Mouse (Mus musculus) spleen, postnatal 10 days (tissue): Measurements from ENCODE around the gene Gimap9.
"Not testable (repeated sequence)": the region's sequence is repeated elsewhere in the genome, so short reads cannot be mapped to it uniquely, and the experiment has no call there.

Source experiments
- DNase-seq, 2 experiments: peaks; one replicate each; pipeline ENCODE4 v3.0.0; 2021 to 2022; ENCODE audit warnings: low spot score in 2 of 2

Gimap9 gene

DNA sequence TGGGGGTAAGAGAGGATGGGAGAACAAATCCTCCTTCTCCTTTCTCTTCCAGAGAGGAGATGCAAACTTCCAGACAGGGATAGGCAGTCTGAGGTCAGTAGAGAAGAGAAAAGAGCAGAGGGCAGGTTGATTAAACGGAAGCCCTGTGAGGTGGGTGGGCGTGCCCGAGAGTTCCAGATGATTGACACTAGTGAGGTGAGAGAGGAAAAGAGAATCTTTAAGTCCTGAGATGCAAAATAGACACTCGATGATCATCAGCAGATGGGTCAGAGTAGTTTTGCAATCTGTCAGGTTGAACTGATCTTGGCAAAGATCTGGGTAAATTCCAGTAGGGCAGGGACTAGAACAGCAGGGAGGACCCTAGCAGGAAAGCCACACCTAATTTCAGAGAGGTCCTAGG is 11.2 kb upstream of the Gimap9 start:
- DNase-seq, result no peak

DNA sequence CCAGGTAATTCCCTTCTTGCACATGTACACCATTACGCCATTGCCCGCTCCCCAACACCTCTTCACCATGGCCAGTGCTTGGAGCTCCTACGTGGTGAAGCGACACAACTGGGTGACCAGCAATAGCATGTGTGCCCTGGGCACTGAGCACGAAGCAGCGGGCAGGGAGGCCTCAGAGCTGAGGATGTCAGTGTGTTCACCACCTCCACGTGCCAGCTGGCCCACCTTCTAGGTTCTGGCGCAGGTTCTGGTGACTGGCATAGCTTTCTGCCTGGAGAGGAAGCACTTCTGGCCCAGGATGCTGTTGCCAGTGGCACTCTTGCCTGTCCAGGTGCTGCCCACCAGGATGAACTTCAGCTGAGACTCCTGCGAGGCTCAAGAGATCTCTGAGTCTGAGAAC is 10.5 kb upstream of the Gimap9 start:
- no peak for DNase-seq

DNA sequence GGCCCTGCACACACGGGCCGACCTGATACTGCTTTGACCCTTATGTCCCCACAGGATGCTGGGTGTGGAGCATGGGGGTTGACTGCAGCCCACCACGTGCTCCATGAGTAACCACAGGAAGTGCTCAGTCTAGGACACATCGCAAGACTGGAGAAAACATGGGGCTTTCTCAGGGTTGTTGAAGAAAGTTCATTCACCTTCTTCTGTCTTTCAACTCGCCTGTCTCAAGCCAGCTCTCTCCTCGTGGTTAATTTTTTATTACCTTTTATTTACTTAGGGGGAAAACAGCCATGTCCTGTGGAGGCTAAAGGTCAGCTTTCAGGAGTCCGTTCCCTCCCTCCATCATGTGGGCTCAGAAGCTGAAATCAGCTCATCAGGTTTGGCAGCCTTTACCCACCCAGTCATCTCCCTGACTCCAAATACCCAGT is 9.8 kb upstream of the Gimap9 start:
- DNase-seq, result no peak

DNA sequence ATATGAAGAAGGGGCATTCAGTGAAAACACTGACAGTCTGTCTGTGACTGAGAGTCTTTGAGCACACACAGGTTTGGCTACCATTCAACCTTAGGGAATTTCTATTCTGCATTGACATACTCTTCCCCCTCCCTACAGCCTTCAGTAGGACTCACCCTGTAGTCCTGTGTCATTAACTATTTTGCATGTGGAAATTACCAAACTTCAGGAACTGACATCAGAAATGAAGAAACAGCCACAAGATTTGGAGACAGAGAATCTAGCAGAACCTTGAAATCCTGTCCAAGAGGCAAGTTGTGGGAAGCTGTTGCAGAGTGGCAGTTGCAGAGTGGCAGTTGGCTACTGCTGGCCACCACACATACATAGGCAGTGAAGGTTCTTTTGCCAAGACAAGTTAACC is 7.9 kb upstream of the Gimap9 start:
- DNase-seq, result no peak

DNA sequence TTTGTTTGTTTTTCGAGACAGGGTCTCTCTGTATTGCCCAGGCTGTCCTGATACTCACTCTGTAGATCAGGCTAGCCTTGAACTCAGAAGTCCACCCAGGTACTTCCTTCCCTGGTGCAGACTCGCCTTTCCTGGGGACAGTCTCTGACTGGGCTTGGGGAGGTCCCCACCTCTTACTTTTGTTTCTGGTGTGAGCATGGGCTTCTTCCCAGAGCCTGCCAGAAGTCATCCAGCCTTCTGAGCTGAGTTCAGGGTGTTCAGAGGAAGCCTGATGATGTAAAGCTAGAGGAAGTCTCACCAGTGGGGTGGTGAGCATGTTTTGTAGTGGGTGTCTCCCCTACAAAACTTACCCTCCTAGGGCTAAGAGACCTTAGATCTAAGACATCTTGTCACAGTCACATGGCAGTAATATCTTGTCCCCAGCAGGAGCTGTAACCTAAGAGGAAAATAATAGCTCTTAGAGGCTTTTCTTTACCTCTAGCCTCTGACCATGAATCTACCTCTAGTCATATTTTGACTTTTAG is 6.4 kb upstream of the Gimap9 start:
- no peak for DNase-seq

DNA sequence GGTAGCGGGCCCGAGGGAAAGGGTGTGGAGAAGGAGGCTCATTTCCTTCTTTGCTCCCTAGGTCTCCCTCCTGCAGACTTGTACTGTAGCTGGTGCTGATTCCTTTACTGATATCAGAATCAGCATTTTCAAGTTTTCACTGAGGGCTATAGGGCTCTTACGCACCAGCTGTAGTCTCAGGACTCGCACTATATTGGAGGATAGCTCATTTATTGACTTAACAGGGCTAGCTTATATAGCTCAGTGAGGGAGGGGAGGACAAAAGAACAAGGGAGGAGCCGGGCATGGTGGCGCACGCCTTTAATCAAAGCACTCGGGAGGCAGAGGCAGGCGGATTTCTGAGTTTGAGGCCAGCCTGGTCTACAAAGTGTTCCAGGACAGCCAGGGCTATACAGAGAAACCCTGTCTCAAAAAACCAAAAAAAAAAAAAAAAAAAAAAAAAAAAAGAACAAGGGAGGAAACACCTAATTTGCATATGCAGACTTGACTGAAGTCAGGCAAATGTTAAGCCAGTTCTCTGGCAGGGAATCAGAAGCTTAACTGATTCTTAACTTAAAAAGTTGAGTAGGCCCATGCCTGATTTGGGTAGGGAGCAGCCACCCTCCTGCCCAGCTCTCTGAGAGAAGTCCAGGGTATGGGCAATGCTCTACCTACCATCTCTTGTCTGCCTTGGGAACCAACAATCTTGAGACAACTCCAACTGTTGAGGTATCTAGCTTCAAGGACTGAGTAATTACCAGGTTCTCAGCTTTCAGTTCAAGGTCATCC is 1.5 kb upstream of the Gimap9 start:
- DNase-seq, result no peak

DNA sequence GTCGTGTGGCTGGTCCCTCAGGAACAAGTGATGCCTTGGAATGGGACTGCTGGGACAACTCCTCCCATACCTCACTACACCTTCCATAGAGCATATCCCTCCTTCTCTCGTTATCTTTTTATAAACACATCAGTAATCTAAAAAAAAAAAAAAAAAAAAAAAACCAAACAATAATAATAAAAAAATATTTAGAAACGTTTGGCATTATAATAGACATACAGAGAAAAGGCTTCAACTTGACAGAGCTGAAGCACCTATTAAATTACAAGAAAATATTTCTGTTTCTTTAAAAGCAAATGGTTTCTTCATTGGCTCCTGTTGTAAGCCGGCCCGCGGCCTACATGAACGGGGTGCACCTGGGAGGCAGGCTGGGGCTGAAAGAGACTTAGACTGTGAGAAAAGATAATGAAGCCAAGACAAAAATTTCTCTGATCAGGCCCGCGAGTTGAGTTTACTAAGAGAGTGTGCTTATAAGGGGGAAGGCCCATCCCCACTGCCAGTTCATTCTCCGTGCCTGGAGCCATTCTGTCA is 464 bp upstream of the Gimap9 start:
- no peak for DNase-seq

DNA sequence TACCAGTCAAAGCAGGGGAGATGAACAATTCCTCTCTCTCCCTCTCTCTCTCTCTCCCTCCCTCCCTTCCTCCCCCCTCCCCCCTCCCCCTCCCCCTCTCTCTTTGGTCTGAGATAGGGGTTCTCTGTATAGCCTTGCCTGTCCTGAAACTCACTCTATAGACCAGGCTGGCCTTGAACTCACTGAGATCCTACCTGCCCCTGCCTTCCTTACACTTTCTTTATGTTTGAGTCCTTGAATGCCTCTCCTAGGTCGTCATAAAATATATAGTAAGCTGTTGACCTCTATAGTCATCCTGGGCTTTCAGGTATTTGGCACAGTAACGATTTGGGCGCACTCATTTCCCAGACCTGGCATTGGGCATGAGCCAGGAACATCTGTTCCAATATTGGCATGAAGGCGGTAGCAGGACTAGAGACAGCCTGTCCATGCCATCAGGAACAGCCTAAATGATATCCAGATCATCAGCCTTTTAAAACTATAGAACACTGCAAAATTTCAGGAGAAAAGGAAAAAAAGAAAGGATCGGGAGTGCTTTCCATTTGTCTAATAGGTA is 1.0 kb downstream of the Gimap9 start:
- no peak for DNase-seq

DNA sequence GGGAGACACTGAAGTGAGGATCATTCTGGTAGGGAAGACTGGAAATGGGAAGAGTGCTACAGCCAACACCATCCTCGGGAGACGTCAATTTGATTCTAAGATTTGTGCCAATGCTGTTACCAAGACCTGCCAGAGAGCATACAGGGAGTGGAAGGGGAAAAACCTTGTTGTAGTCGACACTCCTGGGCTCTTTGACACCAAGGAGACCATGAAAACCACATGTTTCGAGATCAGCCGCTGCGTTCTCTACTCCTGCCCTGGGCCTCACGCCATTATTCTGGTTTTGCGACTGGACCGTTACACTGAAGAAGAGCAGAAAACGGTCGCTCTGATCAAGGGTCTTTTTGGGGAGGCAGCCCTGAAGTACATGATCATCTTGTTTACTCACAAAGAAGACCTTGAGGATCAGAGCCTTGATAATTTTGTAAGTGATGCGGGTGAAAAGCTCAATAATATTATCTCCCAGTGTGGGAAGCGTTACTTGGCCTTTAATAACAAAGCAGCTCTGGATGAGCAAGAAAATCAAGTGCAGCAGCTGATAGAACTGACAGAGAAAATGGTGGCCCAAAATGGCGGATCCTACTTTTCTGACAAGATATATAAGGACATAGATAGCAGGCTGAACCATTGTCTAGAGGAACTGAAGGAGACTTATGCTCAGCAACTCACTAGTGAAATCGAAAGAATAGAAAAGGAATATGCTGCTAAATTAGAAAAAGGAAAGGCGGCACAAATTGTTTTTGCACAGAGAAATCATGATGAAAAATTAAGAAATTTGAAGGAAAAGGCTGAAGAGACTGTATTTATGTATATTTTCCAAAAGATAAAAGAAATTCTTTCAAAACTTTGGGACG is 1.8 kb downstream of the Gimap9 start:
- no peak for DNase-seq

DNA sequence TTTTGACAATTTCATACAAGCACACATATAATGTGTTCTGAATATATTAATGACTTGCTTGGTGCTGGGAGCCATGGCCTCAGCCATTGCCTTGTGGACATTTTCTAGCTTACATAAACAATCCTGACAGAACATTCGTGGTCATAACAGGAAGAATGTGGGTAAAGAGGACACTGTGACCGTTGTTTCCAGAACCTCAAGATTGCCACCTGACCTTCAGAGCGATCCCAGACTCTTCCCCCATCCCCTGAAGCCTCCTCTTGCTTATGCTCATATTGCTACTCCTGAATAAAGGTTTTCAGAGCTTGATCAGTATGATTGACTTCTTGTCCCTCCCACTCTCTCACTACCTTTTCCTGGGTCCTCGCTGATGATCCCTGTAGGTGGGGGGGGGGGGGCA is 2.5 kb downstream of the Gimap9 start:
- DNase-seq, result no peak

DNA sequence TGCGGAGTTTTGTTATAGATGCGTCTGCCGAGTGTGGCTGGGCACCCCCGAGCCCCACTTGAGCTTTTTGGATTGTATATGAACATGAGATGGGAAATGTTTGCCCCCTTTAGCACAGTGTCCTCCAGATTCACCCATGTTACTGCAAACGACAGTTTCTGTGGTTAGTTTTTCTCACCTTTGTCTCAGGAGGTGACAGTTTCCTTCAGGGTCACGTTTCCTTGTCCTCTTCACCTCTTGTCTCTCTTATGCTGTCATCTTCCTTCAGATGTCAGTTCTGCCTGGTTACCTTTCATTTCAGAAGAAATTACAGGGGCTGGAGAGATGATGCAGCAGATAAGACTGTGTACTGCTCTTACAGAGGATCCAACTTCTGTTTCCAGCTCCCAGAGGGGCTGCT is 3.8 kb downstream of the Gimap9 start:
- DNase-seq, result no peak

DNA sequence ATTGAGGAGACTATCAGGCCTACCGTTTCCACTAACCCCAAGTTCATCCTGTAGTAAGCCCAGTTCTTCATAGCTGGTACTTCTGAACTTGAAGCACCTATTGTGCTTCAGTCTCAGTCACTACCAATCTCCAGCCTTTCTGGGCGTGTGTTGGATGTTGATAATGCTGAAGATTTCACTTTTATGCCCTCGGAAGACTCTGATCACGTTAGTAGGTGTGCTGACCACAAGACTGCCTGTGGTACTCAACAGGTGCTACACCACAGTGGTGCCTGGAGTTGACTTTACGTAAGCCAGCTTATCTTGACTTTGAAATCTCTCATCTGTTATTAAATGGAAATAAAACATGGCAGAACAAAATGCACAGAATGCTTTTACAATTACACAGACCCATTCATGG is 4.5 kb downstream of the Gimap9 start:
- DNase-seq, result no peak

DNA sequence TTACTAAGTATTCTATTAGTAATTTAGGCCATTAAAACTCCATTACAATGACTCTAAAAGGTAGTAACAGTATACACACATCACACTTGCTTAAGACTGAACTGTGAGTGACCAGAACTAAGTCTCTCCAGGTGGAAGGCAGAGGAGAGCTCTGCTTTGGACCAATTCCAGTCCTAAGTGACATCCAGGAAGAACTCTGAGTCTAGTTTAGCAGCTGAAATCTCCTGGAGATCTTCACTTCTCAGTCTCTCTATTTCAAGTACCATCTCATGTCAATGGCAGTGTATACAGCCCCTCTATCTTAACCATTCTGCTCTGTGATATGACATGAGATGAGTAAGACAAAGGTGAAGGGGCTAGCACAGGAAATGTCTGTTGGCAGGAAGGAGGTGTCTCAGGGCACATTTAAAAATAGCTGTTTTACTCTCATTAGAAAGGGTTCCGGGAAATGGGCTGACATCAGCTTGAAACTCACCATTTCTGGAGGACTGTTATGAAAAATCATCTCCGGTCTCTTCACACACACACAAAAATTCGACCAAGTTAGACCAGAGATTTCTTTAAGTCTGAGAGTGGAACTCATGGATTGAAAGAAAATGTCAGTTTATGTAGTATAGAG is 5.7 kb downstream of the Gimap9 start:
- no peak for DNase-seq

DNA sequence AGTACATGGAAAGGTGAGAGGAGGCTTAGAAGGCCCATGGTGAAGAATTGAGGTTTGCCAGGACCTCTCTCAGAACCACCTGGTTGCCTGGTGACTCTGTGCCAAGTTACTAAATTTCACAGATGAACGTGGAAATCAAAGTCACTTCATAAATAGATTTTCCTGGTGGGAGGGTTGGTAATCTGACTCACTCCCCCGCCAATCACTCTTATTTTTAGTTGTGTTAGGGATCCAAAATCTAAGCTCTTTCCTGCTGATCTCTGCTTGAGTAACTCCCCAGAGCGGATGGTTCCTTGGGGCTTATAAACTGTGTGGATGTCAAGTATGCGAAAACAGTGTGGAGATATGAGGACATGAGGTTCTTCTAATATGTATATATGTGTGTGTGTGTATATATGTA is 6.3 kb downstream of the Gimap9 start:
- DNase-seq, result no peak

DNA sequence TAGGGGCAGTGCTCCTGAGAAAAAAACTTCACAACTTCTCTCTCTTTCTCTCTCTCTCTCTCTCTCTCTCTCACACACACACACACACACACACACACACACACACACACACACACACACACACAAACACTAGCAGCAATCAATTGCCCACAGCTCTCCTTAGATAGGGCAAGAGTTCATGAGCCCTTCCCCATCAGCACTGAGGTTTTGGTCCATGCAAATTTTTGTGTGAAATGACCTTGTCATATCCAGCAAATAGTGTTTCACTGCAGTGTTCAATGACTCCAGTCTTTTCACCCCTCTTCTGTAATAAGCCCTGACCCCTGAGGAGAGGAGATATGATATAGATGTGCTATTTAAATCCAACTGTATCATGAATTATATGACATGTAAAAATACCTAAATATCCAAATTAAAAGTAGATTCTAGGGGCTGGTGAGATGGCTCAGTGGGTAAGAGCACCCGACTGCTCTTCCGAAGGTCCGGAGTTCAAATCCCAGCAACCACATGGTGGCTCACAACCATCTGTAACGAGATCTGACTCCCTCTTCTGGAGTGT is 7.4 kb downstream of the Gimap9 start:
- DNase-seq, result not testable (repeated sequence)

DNA sequence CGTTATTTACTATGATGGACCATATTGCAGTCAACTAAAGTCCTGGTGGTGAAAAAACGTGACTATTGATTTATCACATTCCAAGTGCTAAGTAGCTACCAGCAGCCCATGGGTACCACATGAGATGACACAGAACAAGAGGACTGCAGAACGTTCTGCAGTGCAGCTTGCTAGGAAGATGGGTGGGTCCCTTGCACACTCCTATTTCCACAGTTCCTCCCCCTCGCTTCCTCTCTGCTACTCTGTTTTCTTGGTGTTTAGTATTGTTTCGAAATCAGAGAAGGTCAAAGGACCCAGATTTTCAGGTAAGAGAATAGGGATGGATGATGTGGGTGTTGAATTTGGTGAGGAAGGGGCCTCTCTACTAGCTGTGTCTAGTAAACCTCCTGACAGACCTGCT is 8.4 kb downstream of the Gimap9 start, which contains the start of gene Gimap4:
Gimap4 (plus strand) TSS at position 231 of the 400 bp plus-strand sequence.
- DNase-seq, result no peak

DNA sequence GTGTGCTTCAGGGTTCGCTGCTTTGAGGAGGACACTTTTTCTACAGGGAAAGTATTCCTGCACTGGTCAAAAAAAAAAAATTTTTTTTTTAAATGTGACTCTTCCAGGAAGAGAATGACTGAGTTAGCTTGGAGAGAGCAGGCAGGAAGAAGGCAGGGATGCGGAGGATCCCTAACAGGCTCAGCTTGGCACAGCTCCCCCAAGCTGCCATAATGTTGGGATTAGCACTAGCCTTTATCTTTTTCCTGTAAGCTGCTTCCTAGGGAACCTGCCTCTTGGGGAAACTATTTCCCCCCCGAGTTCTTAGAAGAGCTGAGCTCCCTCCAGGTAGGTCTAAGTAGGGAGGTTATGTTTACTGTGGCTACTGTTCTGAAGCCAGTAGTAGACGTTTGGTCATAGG is 8.9 kb downstream of the Gimap9 start:
- no peak for DNase-seq

DNA sequence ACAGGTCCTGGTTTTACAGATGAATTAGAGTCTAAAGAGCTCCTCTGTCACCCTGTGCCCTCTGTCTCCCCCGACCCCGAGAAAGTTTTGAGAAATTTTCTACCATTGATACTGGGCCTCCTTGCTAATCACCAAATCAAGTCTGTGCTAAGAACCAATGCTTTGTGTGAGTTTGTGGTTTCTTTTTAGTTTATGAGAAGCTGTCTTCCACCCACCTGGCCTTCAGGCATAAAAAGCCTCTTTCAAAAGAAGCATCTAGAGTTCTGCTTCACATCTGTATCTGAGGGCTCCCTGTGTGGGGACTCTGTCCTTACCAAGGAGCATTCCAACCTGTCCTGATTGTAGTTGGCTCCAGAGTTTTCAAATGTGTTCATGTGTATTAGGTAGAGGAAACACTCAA is 9.3 kb downstream of the Gimap9 start:
- DNase-seq, result no peak

DNA sequence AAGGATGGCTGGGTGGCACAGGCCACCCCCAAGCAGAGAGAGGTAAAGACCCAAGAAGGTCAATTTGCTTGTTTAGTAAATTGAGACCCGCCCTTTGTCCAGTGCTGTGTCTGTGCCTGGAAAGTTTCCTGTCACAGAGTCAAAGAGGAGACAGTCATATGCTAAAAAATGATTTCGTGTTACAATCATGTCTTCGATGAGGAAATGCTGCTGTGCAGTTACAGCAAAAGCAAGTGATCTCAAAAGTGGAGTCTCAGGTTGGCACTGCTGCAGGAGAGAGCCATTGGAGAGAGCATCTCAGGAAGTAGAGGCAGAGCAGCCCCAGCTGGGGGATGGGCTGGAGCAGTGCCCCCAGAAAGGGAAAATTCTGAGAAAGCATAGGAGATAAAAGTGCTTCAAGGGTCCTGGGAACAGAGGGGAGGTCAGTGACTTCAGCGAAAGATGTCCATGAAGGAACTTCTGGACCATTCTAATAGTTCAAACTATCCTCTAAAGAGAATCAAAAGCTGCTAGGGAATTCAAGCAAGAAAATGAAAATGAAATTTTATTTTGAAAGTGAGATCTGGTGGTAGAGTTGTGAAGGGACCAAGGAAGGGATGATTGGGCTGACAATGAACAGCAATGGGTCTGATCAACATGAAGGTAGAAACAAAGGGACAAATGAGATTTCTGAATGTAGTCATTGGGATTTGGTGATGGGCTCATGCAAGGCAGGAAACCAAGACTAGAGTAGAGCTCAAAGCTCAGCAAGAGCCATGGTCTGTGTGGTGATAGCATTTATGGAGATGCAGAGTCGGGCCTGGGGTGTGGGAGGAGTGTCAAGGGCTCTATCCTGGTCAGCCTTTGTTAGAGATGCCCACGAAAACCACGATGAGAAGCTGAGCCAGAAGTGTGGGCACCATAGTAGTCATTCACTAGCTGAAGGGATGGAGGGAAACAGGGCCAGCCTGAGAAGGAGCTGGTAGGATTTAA is 10.1 kb downstream of the Gimap9 start:
- DNase-seq, result no peak

DNA sequence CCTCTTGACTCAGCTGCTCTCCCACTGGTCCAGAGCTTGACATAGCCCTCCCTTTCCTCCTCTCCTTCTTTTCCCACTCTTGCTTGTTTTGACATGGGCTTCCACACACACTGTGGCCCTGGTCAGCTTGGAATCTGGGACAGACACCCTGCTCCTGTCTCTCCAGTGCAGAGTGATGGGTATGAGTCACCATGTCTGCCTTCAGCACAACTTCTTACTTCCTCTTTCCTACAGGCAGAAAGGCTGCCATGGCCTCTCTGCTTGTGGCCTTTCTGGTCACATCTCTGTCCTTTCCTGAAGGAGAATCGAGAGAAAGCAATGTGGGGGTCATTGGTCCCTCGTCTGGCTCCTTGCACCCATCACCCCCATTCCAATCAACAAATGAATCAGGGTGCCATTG is 11.1 kb downstream of the Gimap9 start:
- DNase-seq, result no peak
